Mouse (Mus musculus): ENCODE measurements around the gene Klc1.

Gene Klc1

GRCm38 (mm10) chr12:111769816-111770577 is 11.3 kb downstream of the Klc1 start:
- in situ Hi-C loops (cut with MboI, MseI) = no loop called here

- in situ Hi-C loops (cut with MboI, MseI) = no loop called here
Observed at GRCm38 (mm10) chr12:111770651-111771050, 12.0 kb downstream of the Klc1 start.

- in situ Hi-C loops (cut with MboI, MseI) = no loop called here
Observed at GRCm38 (mm10) chr12:111774156-111774555, 15.5 kb downstream of the Klc1 start.

- in situ Hi-C loops (cut with MboI, MseI) = no loop called here
Observed at GRCm38 (mm10) chr12:111774845-111775244, 16.2 kb downstream of the Klc1 start.

- in situ Hi-C loops (cut with MboI, MseI) = no loop called here
Observed at GRCm38 (mm10) chr12:111777919-111778318, 19.3 kb downstream of the Klc1 start.

- in situ Hi-C loops (cut with MboI, MseI) = no loop called here
Observed at GRCm38 (mm10) chr12:111779544-111779943, 20.9 kb downstream of the Klc1 start.

- in situ Hi-C loops (cut with MboI, MseI) = no loop called here
Observed at GRCm38 (mm10) chr12:111785174-111785573, 26.5 kb downstream of the Klc1 start.

GRCm38 (mm10) chr12:111787015-111787414 is 28.4 kb downstream of the Klc1 start:
- in situ Hi-C loops (cut with MboI, MseI) = no loop called here

- in situ Hi-C loops (cut with MboI, MseI) = no loop called here
Observed at GRCm38 (mm10) chr12:111790090-111790489, 31.4 kb downstream of the Klc1 start.

GRCm38 (mm10) chr12:111790631-111791030 is 32.0 kb downstream of the Klc1 start:
- in situ Hi-C loops (cut with MboI, MseI) = no loop called here

GRCm38 (mm10) chr12:111791474-111792104 is 32.9 kb downstream of the Klc1 start:
- in situ Hi-C loops (cut with MboI, MseI) = no loop called here

- in situ Hi-C loops (cut with MboI, MseI) = no loop called here
Observed at GRCm38 (mm10) chr12:111794102-111794501, 35.5 kb downstream of the Klc1 start.

GRCm38 (mm10) chr12:111794526-111795179 is 36.0 kb downstream of the Klc1 start:
- in situ Hi-C loops (cut with MboI, MseI) = no loop called here

GRCm38 (mm10) chr12:111795180-111795895 is 36.7 kb downstream of the Klc1 start:
- in situ Hi-C loops (cut with MboI, MseI) = no loop called here

GRCm38 (mm10) chr12:111797251-111797650 is 38.6 kb downstream of the Klc1 start:
- in situ Hi-C loops (cut with MboI, MseI) = no loop called here

GRCm38 (mm10) chr12:111798493-111798892 is 39.8 kb downstream of the Klc1 start:
- in situ Hi-C loops (cut with MboI, MseI) = no loop called here

- in situ Hi-C loops (cut with MboI, MseI) = loop anchor here in 1 of 2 experiments (25.0 kb wide), 1 partner anchor 1287 kb away; the partner anchor contains the start of gene Mta1
Observed at GRCm38 (mm10) chr12:111800459-111801183, 42.0 kb downstream of the Klc1 start.

GRCm38 (mm10) chr12:111803538-111803937 is 44.9 kb downstream of the Klc1 start:
- in situ Hi-C loops (cut with MboI, MseI) = loop anchor here in 1 of 2 experiments (25.0 kb wide), 1 partner anchor 1284 kb away; the partner anchor contains the start of gene Mta1

- in situ Hi-C loops (cut with MboI, MseI) = loop anchor here in 1 of 2 experiments (25.0 kb wide), 1 partner anchor 1279 kb away; the partner anchor contains the start of gene Mta1
Observed at GRCm38 (mm10) chr12:111808775-111809174, 50.1 kb downstream of the Klc1 start.

GRCm38 (mm10) chr12:111809762-111810161 is 51.1 kb downstream of the Klc1 start:
- in situ Hi-C loops (cut with MboI, MseI) = loop anchor here (5.0 to 25.0 kb wide), 2 partner anchors 158 to 1278 kb away; partner anchors contain the start of genes Atp5mpl (in 1 of the 2) and Mta1 (in 1 of the 2)

- in situ Hi-C loops (cut with MboI, MseI) = loop anchor here (5.0 to 25.0 kb wide), 2 partner anchors 155 to 1275 kb away; partner anchors contain the start of genes Atp5mpl (in 1 of the 2) and Mta1 (in 1 of the 2)
Observed at GRCm38 (mm10) chr12:111812075-111812474, 53.4 kb downstream of the Klc1 start.
